Mouse (Mus musculus): ENCODE measurements around the gene Sox10.

- no peak for TF ChIP-seq GATA1 (IDR thresholded peaks at IDR 0.05; ENCODE audit: borderline replicate concordance, low read length)
- no peak for TF ChIP-seq CTCF (IDR thresholded peaks at IDR 0.05; ENCODE audit: low read depth, low read length)
- TF ChIP-seq TAL1 (conservative IDR thresholded peaks at IDR 0.05; ENCODE audit: low read depth, low read length), result no peak
- no peak for TF ChIP-seq POLR2AphosphoS5 (IDR thresholded peaks at IDR 0.05; ENCODE audit: insufficient replicate concordance, low read depth, low read length)
- no peak for TF ChIP-seq GATA2 (IDR thresholded peaks at IDR 0.05; ENCODE audit: borderline replicate concordance, low read depth, low read length)
These were observed 48.6 kb upstream of the Sox10 start for GRCm38 (mm10) chr15:79213591-79213990.
